Mouse (Mus musculus) liver, postnatal 0 days (tissue): ENCODE data around the gene Chst12.

Experiments
- CTCF ChIP-seq: sonication (generic); IDR thresholded peaks from 2 replicates; pipeline ENCODE4 v1.5.1; 2016; ENCODE audit warnings: antibody characterized with exemption, low read depth
- EP300 ChIP-seq: IDR thresholded peaks from 2 replicates; pipeline ENCODE4 v1.6.1; 2016; ENCODE audit warnings: antibody characterized with exemption, low read depth, mild to moderate bottlenecking

DNA sequence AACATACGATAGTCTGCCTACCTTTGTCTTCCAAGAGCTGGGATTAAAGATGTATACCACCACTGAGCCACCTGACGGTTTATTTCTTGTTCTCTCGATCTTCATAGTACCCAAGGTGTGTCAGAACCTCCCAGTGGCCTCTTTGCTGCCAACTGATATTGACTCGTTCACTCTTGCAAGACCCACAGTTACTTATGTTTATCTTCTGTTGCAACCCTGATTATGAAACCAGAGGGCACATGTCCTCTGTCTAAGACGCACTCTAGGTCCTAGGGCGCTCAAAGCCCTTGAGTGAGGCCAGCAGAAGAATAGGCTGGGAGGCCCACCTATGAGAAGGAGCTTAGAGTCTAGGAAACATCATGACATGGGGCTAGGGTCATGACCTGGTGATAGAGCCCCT, 4.6 kb upstream of the Chst12 start:
- TF ChIP-seq CTCF (no peak), EP300 (0 out of 2 replicates have a peak, but pooled peaks have one; percentile 43)
